Mouse (Mus musculus) liver, adult 2 months (tissue): Measurements from ENCODE around the gene Iqcc. TPM values are rescaled to one million over a fixed set of nuclear protein-coding genes. Genes with fewer than 3 reads are reported as not detected.

Experiments
- DNase-seq: peaks from one replicate; pipeline ENCODE4 v3.0.0-alpha.2; 2011; ENCODE audit warnings: low read depth, low spot score; ENCODE audit errors: extremely low read depth
- H3K27ac ChIP-seq: fragments of 200-500 bp; replicated peaks from 2 replicates; pipeline ENCODE4 v1.5.1; 2012; ENCODE audit warnings: low read depth, mild to moderate bottlenecking, control low read depth, inconsistent platforms, low read length; ENCODE audit not compliant: insufficient read depth
- H3K27me3 ChIP-seq: fragments of 200-500 bp; 2 replicates; pipeline ENCODE4 v1.6.1; 2012; ENCODE audit warnings: mild to moderate bottlenecking, moderate library complexity, low read length, inconsistent platforms; ENCODE audit not compliant: control insufficient read depth, insufficient read depth
- H3K36me3 ChIP-seq: fragments of 200-500 bp; 2 replicates; pipeline ENCODE4 v1.6.1; 2012; ENCODE audit warnings: low read length, inconsistent platforms; ENCODE audit not compliant: control insufficient read depth, insufficient read depth
- H3K4me1 ChIP-seq: fragments of 200-500 bp; 2 replicates; pipeline ENCODE4 v1.6.1; 2011; ENCODE audit warnings: low read length; ENCODE audit not compliant: control insufficient read depth, insufficient read depth
- H3K4me3 ChIP-seq: fragments of 200-500 bp; 2 replicates; pipeline ENCODE4 v1.5.1; 2011; ENCODE audit warnings: low read depth, mild to moderate bottlenecking, control low read depth, low read length, moderate library complexity; ENCODE audit not compliant: insufficient read depth
- H3K79me2 ChIP-seq: fragments of 200-500 bp; 2 replicates; pipeline ENCODE4 v1.6.1; 2012; ENCODE audit warnings: inconsistent platforms, mild to moderate bottlenecking, low read length, moderate library complexity; ENCODE audit not compliant: control insufficient read depth, insufficient read depth
- H3K9ac ChIP-seq: fragments of 200-500 bp; 2 replicates; pipeline ENCODE4 v1.6.1; 2012; ENCODE audit warnings: low read depth, mild to moderate bottlenecking, control low read depth, inconsistent platforms, low read length
- CTCF ChIP-seq: fragments of 200-500 bp; IDR thresholded peaks from 2 replicates; pipeline ENCODE4 v1.5.1; 2011; ENCODE audit warnings: low read depth, low read length, control low read depth
- POLR2A ChIP-seq: fragments of 200-500 bp; IDR thresholded peaks from 2 replicates; pipeline ENCODE4 v1.6.1; 2011; ENCODE audit warnings: low read length, control low read depth; ENCODE audit not compliant: insufficient read depth; ENCODE audit errors: extremely low read depth
- WGBS: fragments of 180-500 bp; shearing (Covaris S2); methylation state at CpG from one replicate; pipeline ENCODE4 v1.1.7; 2018; 5-methylcytosine and 5-hydroxymethylcytosine counted together
- polyA plus RNA-seq: library from polyadenylated mRNA; depleted of rRNA; stranded (reverse); fragments of >200 nt; gene quantifications from 2 replicates; pipeline ENCODE4 v1.2.3, GENCODE M21; 2012; rRNA removed
- total RNA-seq: library from RNA; depleted of rRNA; stranded (reverse); fragments of >200 nt; gene quantifications from 2 replicates; pipeline ENCODE4 v1.2.3, GENCODE M21; 2014; rRNA removed

Gene Iqcc
- total RNA-seq (10.3 and 11.3 TPM in 2 replicates), polyA plus RNA-seq (21.0 and 23.0 TPM in 2 replicates)

DNA sequence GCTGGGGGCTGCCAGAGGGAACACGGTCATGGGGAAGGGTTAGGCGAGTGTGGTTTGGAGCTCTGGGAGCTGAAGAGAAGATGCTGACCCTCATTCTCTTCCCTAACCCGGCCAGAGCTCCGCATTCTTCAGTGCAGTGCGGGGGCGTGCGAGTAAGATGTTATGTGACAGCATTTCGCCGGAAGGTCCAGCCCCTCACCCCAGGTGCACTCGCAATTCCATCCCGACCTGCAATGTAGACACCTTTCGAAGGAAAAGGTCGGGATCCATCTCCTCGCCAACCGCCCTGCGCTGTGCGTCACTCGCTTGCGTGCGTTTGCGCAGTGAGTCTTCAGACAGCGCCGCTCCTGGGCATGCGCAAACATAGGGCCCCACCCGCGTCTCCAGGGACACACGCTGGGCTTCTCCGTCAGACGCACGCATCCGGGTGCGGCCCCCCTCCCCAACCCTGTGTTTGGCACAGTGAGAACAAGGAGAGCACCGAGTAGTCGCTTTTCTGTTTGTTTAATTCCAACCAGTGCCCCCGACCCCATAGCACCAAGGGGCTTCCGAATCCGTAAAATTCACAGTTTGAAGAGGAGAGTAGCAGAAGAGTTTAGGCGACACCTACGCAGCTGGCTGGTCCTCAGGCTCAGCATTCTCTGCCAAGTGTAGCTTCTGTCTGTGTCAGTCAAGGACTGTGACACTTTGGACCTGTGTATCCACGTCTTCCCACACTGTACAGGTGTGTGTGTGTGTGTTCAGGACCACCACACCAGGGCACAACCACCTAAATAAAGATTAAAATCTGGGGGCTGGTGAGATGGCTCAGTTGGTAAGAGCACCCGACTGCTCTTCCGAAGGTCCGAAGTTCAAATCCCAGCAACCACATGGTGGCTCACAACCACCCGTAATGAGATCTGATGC lies at the start of gene Iqcc:
Gene Iqcc (minus strand): TSS at position 314 of the 906 bp plus-strand sequence.
- peak; percentile 94 for TF ChIP-seq POLR2A
- no peak for TF ChIP-seq CTCF
- Histone ChIP-seq H3K36me3 (no peaks in the 10 kb centered on the region), H3K27me3 (no peaks in the 10 kb centered on the region), H3K27ac (peak within 1 kb of the TSS; percentile 79), H3K4me3 (peak within 1 kb of the TSS; percentile 77), H3K79me2 (0 out of 2 replicates have a peak, but pooled peaks cover 4% of the 10 kb centered on the region), H3K9ac (peak within 1 kb of the TSS; percentile 73), H3K4me1 (peaks cover 16% of the 10 kb centered on the region)
- DNase-seq, result peak; percentile 82
- 2% methylated on average over 44 of the region's 44 CpGs for WGBS

DNA sequence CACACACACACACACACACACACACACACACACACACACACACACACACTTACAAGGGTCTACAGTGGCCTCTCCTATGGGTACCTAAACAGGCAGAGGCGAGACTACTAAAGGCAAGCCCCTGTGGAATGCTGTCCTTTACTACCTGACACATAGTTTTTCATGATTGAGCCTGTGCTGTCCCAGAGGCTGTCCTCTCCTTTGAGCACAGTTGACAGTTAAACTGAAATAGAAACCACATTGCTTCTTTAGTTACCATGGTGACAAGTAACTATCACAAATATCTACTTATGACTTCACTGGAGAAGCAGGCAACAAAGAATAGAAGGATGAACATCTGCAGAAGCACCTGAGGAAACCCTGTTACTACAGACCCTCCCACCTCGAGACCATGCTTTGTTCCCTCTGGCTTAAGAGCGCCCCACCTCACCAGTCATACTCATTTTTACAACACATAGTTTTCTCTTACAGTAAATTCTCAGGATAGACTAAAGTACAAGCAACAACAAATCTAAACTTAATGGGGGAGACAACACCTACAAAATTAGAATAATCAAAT lies 43.4 kb upstream of the Iqcc start:
- H3K36me3 ChIP-seq, result peaks cover 46% of the 10 kb centered on the region
- H3K4me3 ChIP-seq, result no peak overlapping the region
- no peak overlapping the region for H3K27ac ChIP-seq
- no peak overlapping the region for H3K9ac ChIP-seq
- H3K4me1 ChIP-seq, result no peaks in the 10 kb centered on the region; the same call in 1 of the 2 replicates
- H3K27me3 ChIP-seq, result no peaks in the 10 kb centered on the region
- DNase-seq, result no peak
- TF ChIP-seq CTCF, result no peak
- TF ChIP-seq POLR2A, result no peak
- WGBS, result 92% methylated on average over 3 of the region's 3 CpGs
- H3K79me2 ChIP-seq, result peaks cover 8% of the 10 kb centered on the region; the same call in 1 of the 2 replicates

DNA sequence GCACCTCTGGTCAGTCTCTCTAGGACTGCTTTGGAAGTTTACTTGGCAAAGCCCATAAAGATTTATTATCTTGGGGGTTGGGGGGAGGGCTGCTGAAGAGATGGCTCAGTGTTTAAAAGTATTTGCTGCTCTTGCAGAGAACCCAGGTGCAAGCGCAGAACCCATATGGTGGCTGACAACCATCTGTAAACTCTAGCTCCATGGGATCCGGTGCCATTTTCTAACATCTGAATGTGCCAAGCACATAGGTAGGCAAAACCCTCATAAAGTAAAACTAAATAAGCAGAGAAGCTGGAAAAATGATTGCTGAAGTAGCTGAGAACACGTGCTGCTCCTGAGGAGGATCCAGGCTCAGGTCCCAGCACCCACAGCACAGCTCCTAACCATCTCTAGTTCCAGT lies 42.7 kb upstream of the Iqcc start:
- Histone ChIP-seq H3K9ac (no peak overlapping the region), H3K36me3 (peaks cover 50% of the 10 kb centered on the region), H3K4me3 (no peak overlapping the region), H3K79me2 (peaks cover 5% of the 10 kb centered on the region; the same call in 1 of the 2 replicates), H3K27ac (no peak overlapping the region), H3K27me3 (no peaks in the 10 kb centered on the region), H3K4me1 (no peaks in the 10 kb centered on the region; the same call in 1 of the 2 replicates)
- WGBS, result 92% methylated on average over 3 of the region's 3 CpGs
- TF ChIP-seq CTCF, result no peak
- TF ChIP-seq POLR2A, result no peak
- no peak for DNase-seq

DNA sequence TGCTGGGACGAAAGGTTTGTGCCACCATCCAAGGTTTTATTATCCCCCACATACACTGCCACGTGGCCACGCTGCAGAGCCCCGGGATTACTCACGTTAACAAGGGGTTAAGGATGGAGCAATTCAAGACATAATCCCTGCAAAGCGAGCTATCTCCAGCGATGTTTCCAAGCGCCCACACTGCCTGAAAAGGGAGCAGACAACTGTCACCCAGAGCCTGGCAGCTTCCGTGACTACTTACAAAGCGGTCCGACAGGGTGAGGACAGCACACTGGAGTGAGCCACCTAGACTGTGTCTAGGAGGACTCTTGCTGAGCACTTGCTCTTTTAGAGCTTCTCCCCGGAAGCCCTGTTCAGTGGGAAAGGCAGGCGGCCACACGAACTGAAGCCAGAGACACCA lies 35.9 kb upstream of the Iqcc start:
- WGBS, result 92% methylated on average over 14 of the region's 14 CpGs

DNA sequence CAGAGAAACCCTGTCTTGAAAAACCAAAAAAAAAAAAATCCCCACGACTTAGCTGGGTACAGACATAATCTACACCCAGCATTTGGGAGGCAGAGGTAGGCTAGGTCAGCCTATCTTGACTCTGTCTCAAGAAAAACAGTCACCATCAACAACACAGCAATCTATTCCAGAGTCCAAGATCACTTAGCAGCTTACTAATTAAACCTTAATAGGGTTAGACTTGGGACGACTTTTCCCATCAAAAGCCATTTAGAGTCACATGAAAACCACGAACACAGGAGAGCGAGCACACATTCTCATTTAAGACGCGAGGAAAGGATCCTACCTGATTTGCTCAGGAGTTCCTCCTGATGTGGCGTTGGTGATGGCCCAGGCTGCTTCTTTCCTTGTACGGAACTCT lies 31.5 kb upstream of the Iqcc start:
- Histone ChIP-seq H3K36me3 (peaks cover 65% of the 10 kb centered on the region), H3K79me2 (no peaks in the 10 kb centered on the region), H3K9ac (no peak overlapping the region), H3K27ac (no peak overlapping the region), H3K4me1 (no peaks in the 10 kb centered on the region), H3K27me3 (no peaks in the 10 kb centered on the region), H3K4me3 (no peak overlapping the region)
- DNase-seq, result no peak
- 97% methylated on average over 8 of the region's 8 CpGs for WGBS
- TF ChIP-seq CTCF, result no peak
- TF ChIP-seq POLR2A, result no peak

More for the DNA sequence above, 35.9 kb upstream of the Iqcc start:
- TF ChIP-seq CTCF (no peak), POLR2A (no peak)
- H3K4me1 ChIP-seq, result no peaks in the 10 kb centered on the region; the same call in 1 of the 2 replicates
- H3K27ac ChIP-seq, result no peak overlapping the region
- no peak overlapping the region for H3K4me3 ChIP-seq
- H3K36me3 ChIP-seq, result peaks cover 80% of the 10 kb centered on the region
- DNase-seq, result no peak
- H3K79me2 ChIP-seq, result no peaks in the 10 kb centered on the region
- H3K27me3 ChIP-seq, result no peaks in the 10 kb centered on the region
- no peak overlapping the region for H3K9ac ChIP-seq

DNA sequence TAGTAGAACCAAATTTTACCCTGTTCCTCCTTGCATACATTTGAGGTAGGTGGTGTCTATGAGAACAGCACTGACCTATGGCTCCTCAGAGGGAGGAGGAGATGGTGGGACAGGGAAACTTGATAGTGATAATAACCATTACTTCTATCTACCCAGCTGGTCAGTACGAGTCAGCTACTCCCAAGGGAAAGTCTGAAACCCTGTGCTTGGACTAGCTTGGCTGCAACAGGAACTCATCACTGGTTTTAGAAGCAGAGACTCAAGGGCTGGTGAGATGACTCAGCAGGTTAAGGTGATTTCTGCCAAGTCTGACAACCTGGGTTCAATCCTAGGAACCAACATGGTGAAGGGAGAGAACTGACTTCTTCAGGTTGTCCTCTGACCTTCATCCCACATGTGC lies 29.8 kb upstream of the Iqcc start:
- Histone ChIP-seq H3K27ac (no peak overlapping the region), H3K36me3 (peaks cover 51% of the 10 kb centered on the region), H3K27me3 (no peaks in the 10 kb centered on the region), H3K4me1 (no peaks in the 10 kb centered on the region), H3K9ac (no peak overlapping the region), H3K4me3 (no peak overlapping the region), H3K79me2 (no peaks in the 10 kb centered on the region)
- WGBS, result 71% methylated on average over 1 of the region's 1 CpGs
- no peak for TF ChIP-seq CTCF
- TF ChIP-seq POLR2A, result no peak
- DNase-seq, result no peak
